Mouse (Mus musculus): ENCODE measurements around the gene Gm10486.
"Not testable (repeated sequence)": the region's sequence is repeated elsewhere in the genome, so short reads cannot be mapped to it uniquely, and the experiment has no call there.

Gene Gm10486

DNA sequence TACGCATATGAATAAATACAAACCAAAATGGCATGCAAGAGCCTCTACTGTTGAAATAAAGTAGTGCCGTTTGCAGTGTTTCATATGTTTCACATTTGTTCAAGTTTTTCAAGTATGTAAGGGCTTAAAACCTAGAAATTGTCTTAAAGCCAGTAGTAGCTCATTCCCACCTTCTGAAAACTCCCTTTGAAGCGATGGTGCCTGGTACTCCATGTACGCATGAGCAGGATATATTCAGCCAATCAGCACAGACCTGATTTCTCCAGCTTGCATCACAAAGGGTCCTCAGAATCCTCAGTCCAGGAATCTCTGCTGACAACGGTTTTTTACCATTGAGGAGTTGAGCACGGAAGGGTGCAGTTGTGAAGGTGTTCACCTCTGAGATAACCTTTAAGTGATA is at the start of gene Gm10486:
Gm10486 (plus strand) TSS at position 301 of the 400 bp plus-strand sequence.
- DNase-seq, result not testable (repeated sequence)
